Mouse (Mus musculus) megakaryocyte, embryonic 14.5 days (primary cell): ENCODE measurements around the gene Ctcfl. TPM values are rescaled to one million over a fixed set of nuclear protein-coding genes. Genes with fewer than 3 reads are reported as not detected.

Experiments
- H3K27me3 ChIP-seq: replicated peaks from 2 replicates; pipeline ENCODE3; 2012; ENCODE audit warnings: inconsistent platforms
- H3K36me3 ChIP-seq: replicated peaks from 2 replicates; pipeline ENCODE3; 2012; ENCODE audit warnings: low read length, inconsistent platforms, mixed read lengths
- H3K4me1 ChIP-seq: 2 replicates; pipeline ENCODE4 v1.6.1; 2012; ENCODE audit warnings: inconsistent platforms
- H3K4me3 ChIP-seq: replicated peaks from 2 replicates; pipeline ENCODE3; 2012; ENCODE audit warnings: moderate library complexity, mild to moderate bottlenecking, inconsistent platforms
- H3K9me3 ChIP-seq: 2 replicates; pipeline ENCODE4 v1.6.1; 2012; ENCODE audit warnings: inconsistent platforms
- FLI1 ChIP-seq: IDR thresholded peaks from 2 replicates; pipeline ENCODE4 v1.6.1; 2012; ENCODE audit warnings: low read length, inconsistent platforms, mixed read lengths
- GATA1 ChIP-seq: IDR thresholded peaks from 3 replicates; pipeline ENCODE4 v1.6.1; 2012; ENCODE audit warnings: mixed read lengths, low read length, inconsistent platforms, borderline replicate concordance
- polyA plus RNA-seq: library from polyadenylated mRNA; stranded (reverse); fragments of >175 nt; gene quantifications from 2 replicates; pipeline ENCODE4 v1.2.3, GENCODE M21; 2012; ENCODE audit warnings: low replicate concordance; ENCODE audit not compliant: insufficient read depth

Ctcfl gene
- polyA plus RNA-seq, 1 experiment = not detected

GRCm38 (mm10) chr2:173146728-173147127 lies 27.4 kb upstream of the Ctcfl start:
- Histone ChIP-seq H3K4me3 (no peak overlapping the region), H3K27me3 (peaks cover 24% of the 10 kb centered on the region), H3K9me3 (no peaks in the 10 kb centered on the region), H3K36me3 (no peaks in the 10 kb centered on the region), H3K4me1 (no peaks in the 10 kb centered on the region)
- TF ChIP-seq FLI1 = no peak
- no peak for TF ChIP-seq GATA1

GRCm38 (mm10) chr2:173145808-173146207 lies 26.5 kb upstream of the Ctcfl start:
- no peaks in the 10 kb centered on the region for H3K4me1 ChIP-seq
- H3K36me3 ChIP-seq = no peaks in the 10 kb centered on the region
- TF ChIP-seq FLI1 = no peak
- H3K27me3 ChIP-seq = peaks cover 26% of the 10 kb centered on the region
- no peaks in the 10 kb centered on the region for H3K9me3 ChIP-seq
- no peak overlapping the region for H3K4me3 ChIP-seq

GRCm38 (mm10) chr2:173143611-173144010 lies 24.3 kb upstream of the Ctcfl start:
- no peak for TF ChIP-seq FLI1
- TF ChIP-seq GATA1 = no peak
- H3K27me3 ChIP-seq = peaks cover 31% of the 10 kb centered on the region
- H3K9me3 ChIP-seq = no peaks in the 10 kb centered on the region
- no peak overlapping the region for H3K4me3 ChIP-seq
- H3K4me1 ChIP-seq = no peaks in the 10 kb centered on the region
- no peaks in the 10 kb centered on the region for H3K36me3 ChIP-seq

- Histone ChIP-seq H3K4me3 (no peak overlapping the region), H3K4me1 (no peaks in the 10 kb centered on the region), H3K9me3 (no peaks in the 10 kb centered on the region), H3K27me3 (peaks cover 24% of the 10 kb centered on the region), H3K36me3 (no peaks in the 10 kb centered on the region)
- TF ChIP-seq GATA1 (no peak), FLI1 (no peak)
Observed at GRCm38 (mm10) chr2:173138323-173139239, 19.3 kb upstream of the Ctcfl start.

GRCm38 (mm10) chr2:173134695-173135094 lies 15.4 kb upstream of the Ctcfl start:
- H3K4me3 ChIP-seq = no peak overlapping the region
- no peaks in the 10 kb centered on the region for H3K4me1 ChIP-seq
- no peaks in the 10 kb centered on the region for H3K36me3 ChIP-seq
- H3K9me3 ChIP-seq = no peaks in the 10 kb centered on the region
- H3K27me3 ChIP-seq = peaks cover 17% of the 10 kb centered on the region
- TF ChIP-seq FLI1 = no peak
- no peak for TF ChIP-seq GATA1

- peaks cover 14% of the 10 kb centered on the region for H3K27me3 ChIP-seq
- H3K4me3 ChIP-seq = no peak overlapping the region
- TF ChIP-seq GATA1 = no peak
- no peak for TF ChIP-seq FLI1
- H3K4me1 ChIP-seq = no peaks in the 10 kb centered on the region
- no peaks in the 10 kb centered on the region for H3K9me3 ChIP-seq
- H3K36me3 ChIP-seq = no peaks in the 10 kb centered on the region
Observed at GRCm38 (mm10) chr2:173132794-173133300, 13.5 kb upstream of the Ctcfl start.

- Histone ChIP-seq H3K36me3 (no peaks in the 10 kb centered on the region), H3K4me1 (no peaks in the 10 kb centered on the region), H3K27me3 (peaks cover 14% of the 10 kb centered on the region), H3K9me3 (peaks cover under 1% of the 10 kb centered on the region; the same call in 1 of the 2 replicates), H3K4me3 (no peak overlapping the region)
- TF ChIP-seq FLI1 = no peak
- no peak for TF ChIP-seq GATA1
Observed at GRCm38 (mm10) chr2:173132262-173132661, 12.9 kb upstream of the Ctcfl start.

- H3K4me3 ChIP-seq = no peak overlapping the region
- peaks cover 15% of the 10 kb centered on the region for H3K27me3 ChIP-seq
Observed at GRCm38 (mm10) chr2:173129111-173129510, 9.8 kb upstream of the Ctcfl start.

GRCm38 (mm10) chr2:173126386-173126785 lies 7.1 kb upstream of the Ctcfl start:
- Histone ChIP-seq H3K36me3 (no peaks in the 10 kb centered on the region), H3K9me3 (peaks cover 7% of the 10 kb centered on the region; the same call in 1 of the 2 replicates), H3K4me1 (no peaks in the 10 kb centered on the region), H3K4me3 (no peak overlapping the region), H3K27me3 (peaks cover 19% of the 10 kb centered on the region)
- TF ChIP-seq GATA1 (no peak), FLI1 (no peak)

More at GRCm38 (mm10) chr2:173129111-173129510, 9.8 kb upstream of the Ctcfl start:
- H3K4me1 ChIP-seq = no peaks in the 10 kb centered on the region
- peaks cover 7% of the 10 kb centered on the region; the same call in 1 of the 2 replicates for H3K9me3 ChIP-seq
- H3K36me3 ChIP-seq = no peaks in the 10 kb centered on the region
- TF ChIP-seq FLI1 (no peak), GATA1 (no peak)
